Mouse (Mus musculus): ENCODE data around the gene Smarca4.

DNA sequence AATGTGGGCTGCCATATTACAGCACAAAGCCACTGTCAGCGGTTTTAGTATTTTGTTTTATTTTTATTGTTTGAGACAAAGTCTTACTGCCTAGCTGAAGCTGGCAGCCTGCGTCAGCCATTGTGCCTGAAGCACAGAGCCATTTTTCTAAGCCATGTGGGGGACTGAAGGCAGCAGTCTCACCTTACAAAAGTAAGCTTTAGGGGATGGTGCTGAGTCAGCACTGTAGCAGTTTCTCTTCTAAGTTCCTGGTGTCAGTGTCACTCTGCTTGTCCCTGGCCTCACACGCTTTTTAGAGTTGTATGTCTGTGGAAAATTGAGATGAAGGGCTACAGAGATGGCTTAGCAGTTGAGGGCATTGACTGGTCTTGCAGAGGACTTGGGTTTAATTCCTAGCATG is 30.4 kb downstream of the Smarca4 start:
- TF ChIP-seq CTCF (IDR thresholded peaks at IDR 0.05; ENCODE audit: low read depth, low read length) (no peak), POLR2A (IDR thresholded peaks at IDR 0.05; ENCODE audit: borderline replicate concordance, low read depth, low read length) (no peak)

All from bone marrow macrophage, adult 2 months (primary cell).